15 mouse cellular contexts compared by ENCODE assay signal in the genomic region with DNA sequence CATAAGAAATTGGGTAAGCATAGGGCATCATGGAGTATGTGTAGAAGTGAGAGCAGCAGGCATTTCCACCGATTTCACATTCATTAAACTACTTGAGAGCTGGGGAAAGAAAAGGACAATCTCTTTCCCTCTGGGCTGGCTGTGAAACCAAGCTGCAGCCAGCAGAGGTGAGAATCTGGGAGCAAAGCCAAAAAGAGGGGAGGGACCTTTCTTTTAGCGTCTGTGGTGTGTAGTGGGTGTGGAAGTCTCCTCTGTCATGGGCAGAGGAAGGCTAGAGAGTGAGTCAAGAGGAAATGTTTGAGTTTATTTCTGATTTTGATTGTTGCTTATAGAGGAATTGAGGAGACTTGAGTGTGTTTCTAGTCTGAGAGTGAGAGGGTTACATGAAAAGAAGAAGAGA.
A peak's percentile ranks its signal among the peaks of the same experiment; 100 is the strongest.
DNase-seq lines count a peak whose midpoint lies in the region; TF ChIP-seq lines count a peak whose summit lies in the region.
"Had no signal": no experiment of that assay in that cellular context is flagged by ENCODE, and none has a peak within 500 bp of the region (broad histone marks: within the 10 kb centered on the region; RNA-seq: fewer than 3 reads in every experiment).

No protein-coding gene starts in this region.

- TF ChIP-seq CTCF in brain, embryonic 14.5 days (IDR thresholded peaks at IDR 0.05; ENCODE audit: borderline replicate concordance, extremely low read depth, insufficient read depth, insufficient read length) = no peak

- intact Hi-C loops in heart, postnatal 25 days (cut with DNase I) = no loop called here

- TF ChIP-seq POLR2A in brain, embryonic 14.5 days (IDR thresholded peaks at IDR 0.05; ENCODE audit: borderline replicate concordance, extremely low read depth, insufficient read depth, insufficient read length, poor library complexity, severe bottlenecking) = no peak

- DNase-seq in heart, postnatal 4 days = peak; percentile 12
- no peak for DNase-seq in heart, postnatal 25 days (ENCODE audit: low spot score)
- DNase-seq in lung, postnatal 4 days = peak; percentile 7 to 27
- no peak for DNase-seq in lung, postnatal 36 days
- DNase-seq in brain, embryonic 14.5 days (ENCODE audit: low read depth) = peak; percentile 68
- DNase-seq in telencephalon, adult 2 months (ENCODE audit: low read depth, low spot score) = peak; percentile 53
- DNase-seq in layer of hippocampus, adult 11-12 months (ENCODE audit: low spot score) = no peak
- DNase-seq: cerebellum, adult 18-20 months; gastrocnemius, postnatal 36 days; kidney, postnatal 4 days; layer of hippocampus, postnatal 36 days; left cerebral cortex, postnatal 4 days; liver, embryonic 13.5 days; spleen, adult 18-20 months; thymus, postnatal 14 days had no signal

Comparison
In these comparisons a context has a peak if more than half of its experiments do, and no peak if none do; other contexts are left out.
1. DNase-seq: peak in heart, postnatal 4 days (single experiment), lung, postnatal 4 days (2 of 2), brain, embryonic 14.5 days (single experiment) and telencephalon, adult 2 months (single experiment); none in heart, postnatal 25 days (single experiment), lung, postnatal 36 days (single experiment) and layer of hippocampus, adult 11-12 months (single experiment).